Mouse (Mus musculus) spleen, adult 2 months (tissue): Measurements from ENCODE around the gene Txn2.

Experiments used
- CTCF ChIP-seq: fragments of 200-500 bp; IDR thresholded peaks from 2 replicates; pipeline ENCODE4 v1.5.1; 2011; ENCODE audit warnings: mild to moderate bottlenecking, inconsistent platforms; ENCODE audit not compliant: insufficient read depth, insufficient read length, insufficient replicate concordance; ENCODE audit errors: extremely low read depth
- POLR2A ChIP-seq: fragments of 200-500 bp; IDR thresholded peaks from 2 replicates; pipeline ENCODE4 v1.6.1; 2011; ENCODE audit warnings: low read depth, low read length, inconsistent platforms

DNA sequence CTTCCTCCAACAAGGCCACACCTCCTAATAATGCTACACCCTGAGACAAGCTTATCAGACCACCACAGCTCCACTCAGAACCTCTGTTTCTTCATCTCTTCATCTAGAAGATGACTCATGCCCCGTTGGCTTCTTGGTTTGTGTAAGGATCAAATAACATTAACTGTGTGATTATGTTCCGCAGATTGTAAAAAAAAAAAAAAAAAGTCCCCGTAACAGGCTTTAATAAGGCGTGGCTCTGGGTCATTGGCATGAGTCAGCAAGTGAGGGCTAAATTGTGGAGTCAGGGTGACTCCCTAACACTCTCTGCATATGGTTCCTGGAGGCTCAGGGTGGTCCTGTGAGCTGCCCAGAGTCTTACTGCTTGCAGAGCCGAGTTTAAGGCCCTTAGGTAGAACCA lies 47.1 kb downstream of the Txn2 start:
- TF ChIP-seq CTCF (no peak), POLR2A (no peak)
